Mouse (Mus musculus) limb, embryonic 13.5 days (tissue): ENCODE data around the gene Col4a6. TPM values are rescaled to one million over a fixed set of nuclear protein-coding genes. Genes with fewer than 3 reads are reported as not detected.

ENCODE experiments used
- ATAC-seq: fragments of 200-750 bp; cut with Nextera tagmentation; 2 replicates; pipeline ENCODE4 v1.8.0; 2017; ENCODE audit warnings: low read depth, moderate number of reproducible peaks, moderate TSS enrichment; ENCODE audit not compliant: low FRiP score
- H3K27ac ChIP-seq: fragments of 300-500 bp; sonication (generic); 2 replicates; pipeline ENCODE4 v1.5.1; 2015; ENCODE audit warnings: inconsistent platforms, mild to moderate bottlenecking, moderate library complexity
- H3K27me3 ChIP-seq: fragments of 300-500 bp; sonication (generic); 2 replicates; pipeline ENCODE4 v1.6.1; 2015; ENCODE audit warnings: mild to moderate bottlenecking, inconsistent platforms
- H3K36me3 ChIP-seq: fragments of 300-500 bp; sonication (generic); 2 replicates; pipeline ENCODE4 v1.6.1; 2015; ENCODE audit warnings: inconsistent platforms, mild to moderate bottlenecking, moderate library complexity
- H3K4me1 ChIP-seq: fragments of 300-500 bp; sonication (generic); 2 replicates; pipeline ENCODE4 v1.6.1; 2015; ENCODE audit warnings: inconsistent platforms
- H3K4me2 ChIP-seq: fragments of 300-500 bp; sonication (generic); replicated peaks from 2 replicates; pipeline ENCODE4 v1.6.1; 2015; ENCODE audit warnings: inconsistent platforms, mild to moderate bottlenecking, moderate library complexity
- H3K4me3 ChIP-seq: fragments of 300-500 bp; sonication (generic); 2 replicates; pipeline ENCODE4 v1.5.1; 2015; ENCODE audit warnings: moderate library complexity, mild to moderate bottlenecking, inconsistent platforms
- H3K9ac ChIP-seq: fragments of 300-500 bp; sonication (generic); 2 replicates; pipeline ENCODE4 v1.6.1; 2015; ENCODE audit warnings: mild to moderate bottlenecking, inconsistent platforms
- H3K9me3 ChIP-seq: fragments of 300-500 bp; sonication (generic); 2 replicates; pipeline ENCODE4 v1.6.1; 2016; ENCODE audit warnings: inconsistent platforms
- WGBS: fragments of 180-500 bp; shearing (Covaris S2); methylation state at CpG from one replicate; pipeline ENCODE4 v1.1.7; 2015; 5-methylcytosine and 5-hydroxymethylcytosine counted together
- polyA plus RNA-seq: library from polyadenylated mRNA; unstranded; fragments of >200 nt; fragmentation: Nextera tagmentation; extraction: Ambion mirVana; gene quantifications from 2 replicates; pipeline ENCODE4 v1.2.1, GENCODE M21; 2015

Gene Col4a6
- polyA plus RNA-seq, 1 experiment from 2014 or later = 1.0 TPM

- Histone ChIP-seq H3K9ac (no peak overlapping the region), H3K36me3 (no peaks in the 10 kb centered on the region), H3K4me1 (no peaks in the 10 kb centered on the region), H3K27me3 (peaks cover 24% of the 10 kb centered on the region), H3K4me2 (no peak overlapping the region), H3K4me3 (no peak overlapping the region), H3K27ac (no peak overlapping the region), H3K9me3 (no peaks in the 10 kb centered on the region)
- 68% methylated on average over 2 of the region's 2 CpGs for WGBS
- no peak for ATAC-seq
Measured at GRCm38 (mm10) chrX:141236564-141237333, 237.1 kb downstream of the Col4a6 start.

GRCm38 (mm10) chrX:141228169-141228568 lies 245.7 kb downstream of the Col4a6 start:
- Histone ChIP-seq H3K4me2 (no peak overlapping the region), H3K27ac (no peak overlapping the region), H3K4me1 (no peaks in the 10 kb centered on the region), H3K27me3 (peaks cover 36% of the 10 kb centered on the region), H3K36me3 (no peaks in the 10 kb centered on the region), H3K4me3 (no peak overlapping the region), H3K9me3 (no peaks in the 10 kb centered on the region), H3K9ac (no peak overlapping the region)
- 83% methylated on average over 2 of the region's 2 CpGs for whole genome bisulfite sequencing
- ATAC-seq = no peak

- no peaks in the 10 kb centered on the region for H3K36me3 ChIP-seq
- H3K27me3 ChIP-seq = peaks cover 24% of the 10 kb centered on the region
- H3K4me3 ChIP-seq = no peak overlapping the region
- H3K4me1 ChIP-seq = no peaks in the 10 kb centered on the region
- no peak for ATAC-seq
- H3K9ac ChIP-seq = no peak overlapping the region
- no peak overlapping the region for H3K4me2 ChIP-seq
- no peaks in the 10 kb centered on the region for H3K9me3 ChIP-seq
- WGBS = 29% methylated on average over 5 of the region's 5 CpGs
- no peak overlapping the region for H3K27ac ChIP-seq
Measured at GRCm38 (mm10) chrX:141212802-141213201, 261.1 kb downstream of the Col4a6 start.

GRCm38 (mm10) chrX:141198993-141199392 lies 274.9 kb downstream of the Col4a6 start:
- no peak overlapping the region for H3K9ac ChIP-seq
- no peaks in the 10 kb centered on the region for H3K4me1 ChIP-seq
- no peaks in the 10 kb centered on the region for H3K9me3 ChIP-seq
- 73% methylated on average over 3 of the region's 3 CpGs for WGBS
- ATAC-seq = no peak
- no peaks in the 10 kb centered on the region for H3K36me3 ChIP-seq
- H3K4me3 ChIP-seq = no peak overlapping the region
- H3K27me3 ChIP-seq = peaks cover 37% of the 10 kb centered on the region; the same call in 1 of the 2 replicates
- no peak overlapping the region for H3K4me2 ChIP-seq
- H3K27ac ChIP-seq = no peak overlapping the region

GRCm38 (mm10) chrX:141195036-141195435 lies 278.8 kb downstream of the Col4a6 start:
- no peak overlapping the region for H3K4me3 ChIP-seq
- ATAC-seq = no peak
- no peak overlapping the region for H3K9ac ChIP-seq
- peaks cover 49% of the 10 kb centered on the region for H3K27me3 ChIP-seq
- H3K36me3 ChIP-seq = no peaks in the 10 kb centered on the region
- H3K9me3 ChIP-seq = no peaks in the 10 kb centered on the region
- no peaks in the 10 kb centered on the region for H3K4me1 ChIP-seq
- no peak overlapping the region for H3K4me2 ChIP-seq
- H3K27ac ChIP-seq = no peak overlapping the region

- H3K27me3 ChIP-seq = peaks cover 45% of the 10 kb centered on the region
Measured at GRCm38 (mm10) chrX:141175353-141175752, 298.5 kb downstream of the Col4a6 start.

GRCm38 (mm10) chrX:141165067-141165466 lies 308.8 kb downstream of the Col4a6 start:
- 95% methylated on average over 4 of the region's 4 CpGs for WGBS

More at GRCm38 (mm10) chrX:141175353-141175752, 298.5 kb downstream of the Col4a6 start:
- Histone ChIP-seq H3K4me3 (no peak overlapping the region), H3K9ac (no peak overlapping the region), H3K4me2 (no peak overlapping the region), H3K36me3 (no peaks in the 10 kb centered on the region), H3K27ac (no peak overlapping the region), H3K9me3 (no peaks in the 10 kb centered on the region), H3K4me1 (no peaks in the 10 kb centered on the region)
- WGBS = 45% methylated on average over 7 of the region's 7 CpGs
- ATAC-seq = no peak

GRCm38 (mm10) chrX:141160371-141160770 lies 313.5 kb downstream of the Col4a6 start:
- no peak overlapping the region for H3K4me3 ChIP-seq
- H3K9me3 ChIP-seq = no peaks in the 10 kb centered on the region
- no peak for ATAC-seq
- H3K27me3 ChIP-seq = peaks cover 4% of the 10 kb centered on the region; the same call in 1 of the 2 replicates
- H3K27ac ChIP-seq = no peak overlapping the region
- H3K4me2 ChIP-seq = no peak overlapping the region
- no peaks in the 10 kb centered on the region for H3K36me3 ChIP-seq
- 70% methylated on average over 3 of the region's 3 CpGs for WGBS
- H3K9ac ChIP-seq = no peak overlapping the region
- H3K4me1 ChIP-seq = no peaks in the 10 kb centered on the region

More at GRCm38 (mm10) chrX:141165067-141165466, 308.8 kb downstream of the Col4a6 start:
- Histone ChIP-seq H3K4me1 (no peaks in the 10 kb centered on the region), H3K36me3 (no peaks in the 10 kb centered on the region), H3K4me3 (no peak overlapping the region), H3K4me2 (no peak overlapping the region), H3K27me3 (peaks cover 32% of the 10 kb centered on the region; the same call in 1 of the 2 replicates), H3K9me3 (no peaks in the 10 kb centered on the region), H3K27ac (no peak overlapping the region), H3K9ac (no peak overlapping the region)
- no peak for ATAC-seq

GRCm38 (mm10) chrX:141158160-141158559 lies 315.7 kb downstream of the Col4a6 start:
- Histone ChIP-seq H3K27me3 (peaks cover 2% of the 10 kb centered on the region; the same call in 1 of the 2 replicates), H3K4me2 (no peak overlapping the region), H3K36me3 (no peaks in the 10 kb centered on the region), H3K27ac (no peak overlapping the region), H3K4me1 (no peaks in the 10 kb centered on the region), H3K9me3 (no peaks in the 10 kb centered on the region), H3K9ac (no peak overlapping the region), H3K4me3 (no peak overlapping the region)
- no peak for ATAC-seq
- 35% methylated on average over 4 of the region's 4 CpGs for WGBS

- peaks cover 5% of the 10 kb centered on the region; the same call in 1 of the 2 replicates for H3K27me3 ChIP-seq
- no peaks in the 10 kb centered on the region for H3K36me3 ChIP-seq
- 54% methylated on average over 4 of the region's 4 CpGs for WGBS
- H3K27ac ChIP-seq = no peak overlapping the region
- ATAC-seq = no peak
- H3K9me3 ChIP-seq = no peaks in the 10 kb centered on the region
- H3K4me3 ChIP-seq = no peak overlapping the region
- H3K4me1 ChIP-seq = no peaks in the 10 kb centered on the region
- no peak overlapping the region for H3K9ac ChIP-seq
- H3K4me2 ChIP-seq = no peak overlapping the region
Measured at GRCm38 (mm10) chrX:141157626-141158025, 316.2 kb downstream of the Col4a6 start.

GRCm38 (mm10) chrX:141156696-141157095 lies 317.2 kb downstream of the Col4a6 start:
- no peaks in the 10 kb centered on the region for H3K4me1 ChIP-seq
- H3K27ac ChIP-seq = no peak overlapping the region
- WGBS = 5% methylated on average over 2 of the region's 2 CpGs
- no peaks in the 10 kb centered on the region for H3K9me3 ChIP-seq
- ATAC-seq = no peak
- no peaks in the 10 kb centered on the region for H3K36me3 ChIP-seq
- H3K4me2 ChIP-seq = no peak overlapping the region
- no peak overlapping the region for H3K9ac ChIP-seq
- no peak overlapping the region for H3K4me3 ChIP-seq
- peaks cover 5% of the 10 kb centered on the region; the same call in 1 of the 2 replicates for H3K27me3 ChIP-seq

- no peaks in the 10 kb centered on the region for H3K36me3 ChIP-seq
- no peaks in the 10 kb centered on the region for H3K9me3 ChIP-seq
- ATAC-seq = no peak
- no peak overlapping the region for H3K4me3 ChIP-seq
- peaks cover 16% of the 10 kb centered on the region; the same call in 1 of the 2 replicates for H3K27me3 ChIP-seq
- H3K9ac ChIP-seq = no peak overlapping the region
- H3K4me2 ChIP-seq = no peak overlapping the region
- H3K4me1 ChIP-seq = no peaks in the 10 kb centered on the region
- no peak overlapping the region for H3K27ac ChIP-seq
Measured at GRCm38 (mm10) chrX:141151182-141151581, 322.7 kb downstream of the Col4a6 start.

- no peak overlapping the region for H3K9ac ChIP-seq
- H3K9me3 ChIP-seq = no peaks in the 10 kb centered on the region
- no peak overlapping the region for H3K4me3 ChIP-seq
- no peak overlapping the region for H3K4me2 ChIP-seq
- H3K36me3 ChIP-seq = no peaks in the 10 kb centered on the region
- ATAC-seq = no peak
- H3K27me3 ChIP-seq = peaks cover 16% of the 10 kb centered on the region; the same call in 1 of the 2 replicates
- H3K4me1 ChIP-seq = no peaks in the 10 kb centered on the region
- no peak overlapping the region for H3K27ac ChIP-seq
Measured at GRCm38 (mm10) chrX:141150290-141150689, 323.6 kb downstream of the Col4a6 start.
